Mouse (Mus musculus) ovary, adult 18-20 months (tissue): ENCODE data around the gene Npas1.

Experiments used
- DNase-seq: peaks from one replicate; pipeline ENCODE4 v3.0.0; 2022; ENCODE audit warnings: low spot score, mixed read lengths

Npas1 gene

DNA sequence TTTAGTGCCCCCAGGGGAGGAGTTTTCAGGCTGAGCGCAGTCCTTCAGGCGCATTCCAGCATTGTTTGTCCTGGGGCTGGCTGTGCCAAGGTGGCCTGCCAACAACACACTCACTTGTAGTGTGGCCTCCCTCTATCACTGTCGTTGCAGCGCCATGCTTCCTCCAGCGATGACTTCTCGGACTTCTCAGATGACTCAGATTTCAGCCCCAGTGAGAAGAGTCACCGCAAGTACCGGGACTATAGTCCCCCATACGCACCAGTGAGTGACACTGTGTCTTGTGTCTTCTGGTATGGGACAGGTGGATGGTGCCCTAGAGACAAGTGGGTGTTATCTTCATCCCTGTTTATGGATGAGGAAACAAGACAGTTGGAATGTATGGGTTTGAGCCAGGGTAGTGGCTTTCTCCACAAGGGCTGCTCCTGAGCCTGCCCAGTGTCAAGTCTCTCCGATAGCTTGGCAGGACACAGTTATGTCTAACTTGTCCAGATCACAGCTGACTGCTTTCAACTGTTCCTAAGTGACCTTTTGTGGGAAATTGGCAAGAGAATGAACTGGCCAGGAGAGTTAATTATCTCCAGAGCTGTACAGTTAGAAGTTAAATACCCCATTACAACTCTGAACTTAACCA, 60.3 kb downstream of the Npas1 start:
- no peak for DNase-seq

- no peak for DNase-seq
These were observed 62.1 kb downstream of the Npas1 start for GRCm38 (mm10) chr7:16415426-16415825.

GRCm38 (mm10) chr7:16412930-16413329, 64.6 kb downstream of the Npas1 start:
- DNase-seq, result no peak

- no peak for DNase-seq
These were observed 65.2 kb downstream of the Npas1 start for GRCm38 (mm10) chr7:16412220-16412896.

- no peak for DNase-seq
These were observed 66.4 kb downstream of the Npas1 start for GRCm38 (mm10) chr7:16411100-16411499.

- no peak for DNase-seq
These were observed 70.5 kb downstream of the Npas1 start for GRCm38 (mm10) chr7:16406978-16407377.
